Mouse (Mus musculus) lung, embryonic 15.5 days (tissue): Measurements from ENCODE around the gene Lyve1. TPM values are rescaled to one million over a fixed set of nuclear protein-coding genes. Genes with fewer than 3 reads are reported as not detected.

Source experiments
- ATAC-seq: fragments of 200-750 bp; cut with Nextera tagmentation; 2 replicates; pipeline ENCODE4 v1.8.0; 2017; ENCODE audit warnings: moderate number of reproducible peaks, borderline replicate concordance; ENCODE audit not compliant: low FRiP score, low TSS enrichment; ENCODE audit errors: extremely low read depth
- H3K27ac ChIP-seq: fragments of 300-500 bp; sonication (generic); 2 replicates; pipeline ENCODE4 v1.5.1; 2015; ENCODE audit warnings: moderate library complexity, mild to moderate bottlenecking, inconsistent platforms
- H3K27me3 ChIP-seq: fragments of 300-500 bp; sonication (generic); 2 replicates; pipeline ENCODE4 v1.6.1; 2015; ENCODE audit warnings: inconsistent platforms
- H3K36me3 ChIP-seq: fragments of 300-500 bp; sonication (generic); 2 replicates; pipeline ENCODE4 v1.6.1; 2015; ENCODE audit warnings: inconsistent platforms
- H3K4me1 ChIP-seq: fragments of 300-500 bp; sonication (generic); 2 replicates; pipeline ENCODE4 v1.6.1; 2015; ENCODE audit warnings: inconsistent platforms
- H3K4me2 ChIP-seq: fragments of 300-500 bp; sonication (generic); 2 replicates; pipeline ENCODE4 v1.6.1; 2015; ENCODE audit warnings: inconsistent platforms, mild to moderate bottlenecking, moderate library complexity
- H3K4me3 ChIP-seq: fragments of 300-500 bp; sonication (generic); 2 replicates; pipeline ENCODE4 v1.5.1; 2015; ENCODE audit warnings: mild to moderate bottlenecking, inconsistent platforms
- H3K9ac ChIP-seq: fragments of 300-500 bp; sonication (generic); 2 replicates; pipeline ENCODE4 v1.6.1; 2015; ENCODE audit warnings: inconsistent platforms
- H3K9me3 ChIP-seq: fragments of 300-500 bp; sonication (generic); 2 replicates; pipeline ENCODE4 v1.6.1; 2016; ENCODE audit warnings: inconsistent platforms
- WGBS: fragments of 180-500 bp; shearing (Covaris S2); methylation state at CpG from one replicate; pipeline ENCODE4 v1.1.7; 2015; 5-methylcytosine and 5-hydroxymethylcytosine counted together
- polyA plus RNA-seq: library from polyadenylated mRNA; unstranded; fragments of >200 nt; fragmentation: Nextera tagmentation; extraction: Ambion mirVana; gene quantifications from 2 replicates; pipeline ENCODE4 v1.2.1, GENCODE M21; 2015

Gene Lyve1
- polyA plus RNA-seq, 1 experiment from 2014 or later: 55.6 TPM

- Histone ChIP-seq H3K36me3 (peaks cover 6% of the 10 kb centered on the region; the same call in 1 of the 2 replicates), H3K4me1 (no peaks in the 10 kb centered on the region), H3K4me2 (no peak overlapping the region), H3K9me3 (no peaks in the 10 kb centered on the region), H3K27me3 (no peaks in the 10 kb centered on the region), H3K27ac (peak overlapping the region; percentile 78), H3K4me3 (no peak overlapping the region), H3K9ac (no peak overlapping the region)
- ATAC-seq: no peak
- WGBS: 82% methylated on average over 4 of the region's 4 CpGs
Observed at GRCm38 (mm10) chr7:110878028-110878427, 15.0 kb upstream of the Lyve1 start.

- peak; percentile 73 for ATAC-seq
- peak overlapping the region; percentile 78 for H3K27ac ChIP-seq
- H3K4me3 ChIP-seq: no peak overlapping the region
- H3K9me3 ChIP-seq: no peaks in the 10 kb centered on the region
- no peaks in the 10 kb centered on the region for H3K4me1 ChIP-seq
- no peak overlapping the region for H3K4me2 ChIP-seq
- 32% methylated on average over 4 of the region's 4 CpGs for WGBS
- H3K27me3 ChIP-seq: no peaks in the 10 kb centered on the region
- H3K36me3 ChIP-seq: peaks cover 6% of the 10 kb centered on the region; the same call in 1 of the 2 replicates
- no peak overlapping the region for H3K9ac ChIP-seq
Observed at GRCm38 (mm10) chr7:110876965-110877364, 13.9 kb upstream of the Lyve1 start.

GRCm38 (mm10) chr7:110868807-110869206 is 5.8 kb upstream of the Lyve1 start:
- H3K4me2 ChIP-seq: no peak overlapping the region
- H3K9ac ChIP-seq: no peak overlapping the region
- WGBS: 75% methylated on average over 5 of the region's 5 CpGs
- no peaks in the 10 kb centered on the region; the same call in 1 of the 2 replicates for H3K36me3 ChIP-seq
- no peaks in the 10 kb centered on the region for H3K27me3 ChIP-seq
- H3K27ac ChIP-seq: no peak overlapping the region
- H3K4me1 ChIP-seq: peaks cover 10% of the 10 kb centered on the region
- no peaks in the 10 kb centered on the region for H3K9me3 ChIP-seq
- ATAC-seq: no peak
- H3K4me3 ChIP-seq: no peak overlapping the region

- Histone ChIP-seq H3K36me3 (no peaks in the 10 kb centered on the region; the same call in 1 of the 2 replicates), H3K9me3 (no peaks in the 10 kb centered on the region), H3K9ac (no peak overlapping the region), H3K4me3 (no peak overlapping the region), H3K4me2 (no peak overlapping the region), H3K27ac (no peak overlapping the region), H3K4me1 (peaks cover 10% of the 10 kb centered on the region), H3K27me3 (no peaks in the 10 kb centered on the region)
- 82% methylated on average over 6 of the region's 6 CpGs for WGBS
- ATAC-seq: no peak
Observed at GRCm38 (mm10) chr7:110867116-110867515, 4.1 kb upstream of the Lyve1 start.

- Histone ChIP-seq H3K27me3 (no peaks in the 10 kb centered on the region), H3K4me2 (no peak overlapping the region), H3K9me3 (no peaks in the 10 kb centered on the region), H3K9ac (no peak overlapping the region), H3K36me3 (no peaks in the 10 kb centered on the region; the same call in 1 of the 2 replicates), H3K27ac (no peak overlapping the region), H3K4me1 (peaks cover 10% of the 10 kb centered on the region), H3K4me3 (no peak overlapping the region)
- no peak for ATAC-seq
- WGBS: 88% methylated on average over 3 of the region's 3 CpGs
Observed at GRCm38 (mm10) chr7:110866021-110866420, 3.0 kb upstream of the Lyve1 start.

GRCm38 (mm10) chr7:110865570-110865969 is 2.5 kb upstream of the Lyve1 start:
- no peak for ATAC-seq
- H3K27me3 ChIP-seq: no peaks in the 10 kb centered on the region
- no peak overlapping the region for H3K27ac ChIP-seq
- H3K36me3 ChIP-seq: no peaks in the 10 kb centered on the region; the same call in 1 of the 2 replicates
- peaks cover 10% of the 10 kb centered on the region for H3K4me1 ChIP-seq
- no peak overlapping the region for H3K9ac ChIP-seq
- no peak overlapping the region for H3K4me2 ChIP-seq
- H3K9me3 ChIP-seq: no peaks in the 10 kb centered on the region
- WGBS: 54% methylated on average over 6 of the region's 6 CpGs
- no peak overlapping the region for H3K4me3 ChIP-seq

- 11% methylated on average over 10 of the region's 10 CpGs for WGBS
- 0 out of 2 replicates have a peak overlapping the region, but pooled peaks have one; percentile 21 for H3K27ac ChIP-seq
Observed at GRCm38 (mm10) chr7:110865038-110865437, 2.0 kb upstream of the Lyve1 start.

GRCm38 (mm10) chr7:110860129-110860528 is 2.9 kb downstream of the Lyve1 start:
- Histone ChIP-seq H3K27ac (peak overlapping the region; percentile 74), H3K9ac (no peak overlapping the region; the same call in 1 of the 2 replicates), H3K36me3 (no peaks in the 10 kb centered on the region), H3K4me1 (peaks cover 29% of the 10 kb centered on the region), H3K27me3 (no peaks in the 10 kb centered on the region), H3K4me2 (peak overlapping the region; percentile 6), H3K4me3 (no peak overlapping the region), H3K9me3 (no peaks in the 10 kb centered on the region)
- WGBS: 27% methylated on average over 5 of the region's 5 CpGs
- peak; percentile 49; the same call in 1 of the 2 replicates for ATAC-seq

More at GRCm38 (mm10) chr7:110865038-110865437, 2.0 kb upstream of the Lyve1 start:
- H3K27me3 ChIP-seq: no peaks in the 10 kb centered on the region
- no peaks in the 10 kb centered on the region; the same call in 1 of the 2 replicates for H3K36me3 ChIP-seq
- H3K4me1 ChIP-seq: peaks cover 13% of the 10 kb centered on the region
- no peak overlapping the region for H3K9ac ChIP-seq
- ATAC-seq: peak; percentile 57; the same call in 1 of the 2 replicates
- peak overlapping the region; percentile 19 for H3K4me2 ChIP-seq
- no peak overlapping the region for H3K4me3 ChIP-seq
- H3K9me3 ChIP-seq: no peaks in the 10 kb centered on the region

- WGBS: 64% methylated on average over 1 of the region's 1 CpGs
- ATAC-seq: no peak
- Histone ChIP-seq H3K4me2 (no peak overlapping the region), H3K36me3 (no peaks in the 10 kb centered on the region), H3K4me1 (peaks cover 41% of the 10 kb centered on the region), H3K27ac (no peak overlapping the region), H3K27me3 (no peaks in the 10 kb centered on the region), H3K4me3 (no peak overlapping the region), H3K9me3 (no peaks in the 10 kb centered on the region), H3K9ac (no peak overlapping the region)
Observed at GRCm38 (mm10) chr7:110855604-110856003, 7.4 kb downstream of the Lyve1 start.

GRCm38 (mm10) chr7:110854927-110855546 is 8.0 kb downstream of the Lyve1 start:
- Histone ChIP-seq H3K4me1 (peaks cover 38% of the 10 kb centered on the region), H3K9ac (no peak overlapping the region), H3K4me3 (no peak overlapping the region), H3K4me2 (no peak overlapping the region), H3K36me3 (no peaks in the 10 kb centered on the region), H3K9me3 (no peaks in the 10 kb centered on the region), H3K27ac (no peak overlapping the region), H3K27me3 (no peaks in the 10 kb centered on the region)
- no peak for ATAC-seq
- 46% methylated on average over 8 of the region's 8 CpGs for WGBS

GRCm38 (mm10) chr7:110854519-110854918 is 8.5 kb downstream of the Lyve1 start:
- Histone ChIP-seq H3K9ac (no peak overlapping the region), H3K9me3 (no peaks in the 10 kb centered on the region), H3K27me3 (no peaks in the 10 kb centered on the region), H3K36me3 (no peaks in the 10 kb centered on the region), H3K27ac (no peak overlapping the region), H3K4me2 (no peak overlapping the region), H3K4me1 (peaks cover 33% of the 10 kb centered on the region), H3K4me3 (no peak overlapping the region)
- no peak for ATAC-seq
- 50% methylated on average over 3 of the region's 3 CpGs for WGBS

- WGBS: 36% methylated on average over 10 of the region's 10 CpGs
- Histone ChIP-seq H3K27me3 (no peaks in the 10 kb centered on the region), H3K4me2 (no peak overlapping the region), H3K27ac (no peak overlapping the region), H3K4me3 (no peak overlapping the region), H3K9ac (no peak overlapping the region), H3K9me3 (no peaks in the 10 kb centered on the region), H3K36me3 (no peaks in the 10 kb centered on the region), H3K4me1 (peaks cover 28% of the 10 kb centered on the region)
- ATAC-seq: no peak
Observed at GRCm38 (mm10) chr7:110853611-110854010, 9.4 kb downstream of the Lyve1 start.
